Mouse (Mus musculus) embryo, embryonic 10 days (tissue): ENCODE measurements around the gene Smarca5.
A peak's percentile ranks its signal among the peaks of the same experiment; 100 is the strongest.

Source experiments
- DNase-seq: peaks from one replicate; pipeline ENCODE4 v3.0.0-alpha.2; 2015; ENCODE audit warnings: low spot score

Smarca5 gene

GRCm38 (mm10) chr8:80669277-80669901 lies 69.9 kb downstream of the Smarca5 start:
- no peak for DNase-seq

- DNase-seq, result no peak
Observed at GRCm38 (mm10) chr8:80663476-80663875, 75.8 kb downstream of the Smarca5 start.

- no peak for DNase-seq
Observed at GRCm38 (mm10) chr8:80661055-80661454, 78.2 kb downstream of the Smarca5 start.

GRCm38 (mm10) chr8:80657639-80658038 lies 81.7 kb downstream of the Smarca5 start:
- peak; percentile 8 for DNase-seq
